Mouse (Mus musculus): ENCODE data around the gene Gm8994.

GRCm38 (mm10) chr6:136284565-136284964 is 42.8 kb upstream of the Gm8994 start:
- TF ChIP-seq CTCF (IDR thresholded peaks at IDR 0.05; ENCODE audit: borderline replicate concordance, insufficient read depth, low read depth, low read length) = no peak
- no peak for TF ChIP-seq POLR2A (IDR thresholded peaks at IDR 0.05; ENCODE audit: borderline replicate concordance, insufficient read depth, low read length)

Measured in cerebellum, adult 2 months (tissue).